Mouse (Mus musculus) erythroblast, embryonic 14.5 days (primary cell): ENCODE measurements around the gene Lhpp.

Experiments used
- GATA1 ChIP-seq: IDR thresholded peaks from 2 replicates; pipeline ENCODE4 v1.6.1; 2012; ENCODE audit warnings: low read length, inconsistent platforms, mixed read lengths
- TAL1 ChIP-seq: IDR thresholded peaks from 3 replicates; pipeline ENCODE4 v1.6.1; 2012; ENCODE audit warnings: low read length, inconsistent platforms, mixed read lengths

DNA sequence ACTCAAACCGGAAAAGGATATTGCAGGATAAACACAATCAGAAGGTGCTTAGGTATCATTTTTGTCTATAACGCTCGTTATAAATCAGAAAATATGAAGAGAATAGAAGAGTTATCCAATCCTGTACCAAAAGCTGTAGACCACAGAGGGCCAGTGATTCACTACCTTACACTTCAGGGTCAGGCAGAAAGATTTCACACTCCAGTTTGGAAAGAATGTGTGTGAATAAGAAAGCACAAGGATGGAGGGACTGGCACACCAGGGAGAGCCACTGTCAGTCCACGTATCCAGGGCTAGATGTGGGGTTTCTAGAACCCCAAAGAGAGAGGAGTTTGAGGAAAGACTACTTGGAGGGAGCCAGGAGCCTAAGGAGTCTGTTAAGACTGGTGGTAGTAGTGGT lies 33.5 kb upstream of the Lhpp start:
- TF ChIP-seq GATA1 (no peak), TAL1 (no peak)
